Mouse (Mus musculus) myocyte (in vitro differentiated cells): ENCODE results near the gene Adgre5.

Source experiments
- E2F4 ChIP-seq: IDR thresholded peaks from one replicate; pipeline ENCODE4 v1.6.1; 2011; ENCODE audit warnings: mild to moderate bottlenecking, control low read depth, moderate library complexity; ENCODE audit not compliant: insufficient read depth
- MAX ChIP-seq: IDR thresholded peaks from one replicate; pipeline ENCODE4 v1.6.1; 2011; ENCODE audit warnings: low read depth, mild to moderate bottlenecking, control low read depth
- MYOD1 ChIP-seq, 3 experiments: IDR thresholded peaks; one replicate each; pipeline ENCODE4 v1.6.1; 2011; ENCODE audit warnings: control low read depth in 2 of 3, low read depth in 2 of 3, mild to moderate bottlenecking in 2 of 3, moderate library complexity in 1 of 3; ENCODE audit not compliant: insufficient read length in 2 of 3, control insufficient read depth in 1 of 3
- POLR2A ChIP-seq: IDR thresholded peaks from one replicate; pipeline ENCODE4 v1.6.1; 2011; ENCODE audit warnings: low read depth, mild to moderate bottlenecking, control low read depth, moderate library complexity; ENCODE audit not compliant: insufficient read length
- POLR2AphosphoS2 ChIP-seq: IDR thresholded peaks from one replicate; pipeline ENCODE4 v1.6.1; 2011; ENCODE audit warnings: low read depth, control low read depth; ENCODE audit not compliant: insufficient read length

GRCm38 (mm10) chr8:83748708-83749107 lies 7.6 kb upstream of the Adgre5 start:
- TF ChIP-seq POLR2A, result no peak
- TF ChIP-seq MYOD1 (IDR thresholded peaks at IDR 0.05; ENCODE audit: control insufficient read depth in 1 of 3, insufficient read length in 2 of 3, low read depth in 2 of 3), result peak; percentile 78 to 85 (median 83)
- no peak for TF ChIP-seq E2F4
- no peak for TF ChIP-seq POLR2AphosphoS2
- no peak for TF ChIP-seq MAX
